Mouse (Mus musculus): Measurements from ENCODE around the gene Zgrf1.
A peak's percentile ranks its signal among the peaks of the same experiment; 100 is the strongest.

Zgrf1 gene

GRCm38 (mm10) chr3:127562974-127563373 lies 9.7 kb downstream of the Zgrf1 start:
- no peak for DNase-seq

GRCm38 (mm10) chr3:127565129-127565528 lies 11.8 kb downstream of the Zgrf1 start:
- no peak for DNase-seq

- DNase-seq: peak; percentile 60 to 64
These were observed 19.3 kb downstream of the Zgrf1 start for GRCm38 (mm10) chr3:127572557-127572956.

GRCm38 (mm10) chr3:127597136-127597535 lies 43.8 kb downstream of the Zgrf1 start:
- DNase-seq: peak; percentile 27 to 29

GRCm38 (mm10) chr3:127608109-127608508 lies 54.8 kb downstream of the Zgrf1 start:
- peak; percentile 10 to 30 for DNase-seq

GRCm38 (mm10) chr3:127625296-127625695 lies 72.0 kb downstream of the Zgrf1 start:
- peak; percentile 50 to 85 for DNase-seq

GRCm38 (mm10) chr3:127625701-127626399 lies 72.6 kb downstream of the Zgrf1 start:
- peak in 1 of 2 experiments; percentile 29 for DNase-seq

- no peak for DNase-seq
These were observed 73.2 kb downstream of the Zgrf1 start for GRCm38 (mm10) chr3:127626524-127626923.

- DNase-seq: peak in 1 of 2 experiments; percentile 6
These were observed 74.1 kb downstream of the Zgrf1 start for GRCm38 (mm10) chr3:127627151-127627955.

- DNase-seq: no peak
These were observed 74.6 kb downstream of the Zgrf1 start for GRCm38 (mm10) chr3:127627956-127628310.

GRCm38 (mm10) chr3:127628311-127629184 lies 75.3 kb downstream of the Zgrf1 start:
- DNase-seq: peak in 1 of 2 experiments; percentile 38

- DNase-seq: no peak
These were observed 76.9 kb downstream of the Zgrf1 start for GRCm38 (mm10) chr3:127630190-127630589.

GRCm38 (mm10) chr3:127630735-127631372 lies 77.6 kb downstream of the Zgrf1 start:
- DNase-seq: no peak

- peak in 1 of 2 experiments; percentile 4 for DNase-seq
These were observed 78.3 kb downstream of the Zgrf1 start for GRCm38 (mm10) chr3:127631582-127631981.

- DNase-seq: peak; percentile 23 to 50
These were observed 79.2 kb downstream of the Zgrf1 start for GRCm38 (mm10) chr3:127632531-127632930.

- peak in 1 of 2 experiments; percentile 45 for DNase-seq
These were observed 80.1 kb downstream of the Zgrf1 start, which contains the start of gene Neurog2 for GRCm38 (mm10) chr3:127633080-127634032. Gene Neurog2 (plus strand): TSS chr3:127633135.

GRCm38 (mm10) chr3:127634101-127634983 lies 81.1 kb downstream of the Zgrf1 start:
- peak; percentile 55 to 88 for DNase-seq

- no peak for DNase-seq
These were observed 81.7 kb downstream of the Zgrf1 start for GRCm38 (mm10) chr3:127634984-127635349.

- DNase-seq: peak in 1 of 2 experiments; percentile 71
These were observed 86.8 kb downstream of the Zgrf1 start for GRCm38 (mm10) chr3:127639875-127640761.
